In the genomic region with DNA sequence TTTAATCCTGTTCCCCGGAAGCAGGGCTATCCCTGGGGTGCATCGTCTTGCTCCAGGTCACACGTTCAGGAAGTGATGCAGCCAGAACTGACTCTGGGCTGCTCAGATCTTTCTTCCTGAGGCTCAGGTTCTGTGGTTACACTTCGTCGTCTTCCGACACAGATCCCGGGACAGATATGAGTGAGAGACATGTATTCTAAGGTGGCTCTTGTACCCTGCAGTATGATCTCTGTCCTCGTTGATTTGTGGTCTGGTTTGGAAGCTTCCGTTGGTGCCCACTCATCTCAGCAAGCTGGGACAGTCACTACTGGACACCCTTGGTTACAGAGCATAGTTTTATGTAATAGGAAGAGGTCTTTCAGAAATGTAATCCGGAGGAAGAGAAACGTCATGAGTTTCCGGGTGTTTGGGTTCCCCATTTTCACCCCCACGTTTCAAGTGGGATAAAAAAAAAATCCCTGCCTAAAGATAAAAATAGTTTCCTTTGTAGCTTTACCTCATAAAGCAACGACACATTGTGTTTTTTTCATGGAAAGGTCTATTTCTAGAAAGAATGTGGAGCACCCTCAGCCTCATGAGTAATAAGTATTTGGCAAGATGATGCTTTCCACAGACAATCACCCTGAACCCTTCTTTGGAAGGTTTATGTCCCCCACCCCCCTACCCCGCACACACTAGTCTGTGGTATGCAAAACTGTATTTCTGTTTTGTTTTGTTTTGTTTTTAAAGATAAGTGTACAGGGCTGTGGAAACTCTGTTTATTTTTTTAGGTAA, we compare ENCODE assay signal across 11 mouse cellular contexts. TPM values are rescaled to one million over a fixed set of nuclear protein-coding genes. Genes with fewer than 3 reads are reported as not detected.
DNase-seq lines count a peak whose midpoint lies in the region; ATAC-seq and TF ChIP-seq lines count a peak whose summit lies in the region.
"Had no signal": no experiment of that assay in that cellular context is flagged by ENCODE, and none has a peak within 500 bp of the region (broad histone marks: within the 10 kb centered on the region; RNA-seq: fewer than 3 reads in every experiment).

No protein-coding gene starts in this region.

- H3K4me2 ChIP-seq in kidney, embryonic 15.5 days, result peak overlapping the region; percentile 37
- H3K4me2 ChIP-seq in forebrain, postnatal 0 days (ENCODE audit: low read depth), result no peak overlapping the region
- H3K4me2 ChIP-seq: limb, embryonic 13.5 days; neural tube, embryonic 13.5 days had no signal

- no peak for TF ChIP-seq CTCF in forebrain, postnatal 0 days (IDR thresholded peaks at IDR 0.05; ENCODE audit: low read depth)

- H3K9ac ChIP-seq in kidney, embryonic 15.5 days, result no peak overlapping the region
- no peak overlapping the region for H3K9ac ChIP-seq in forebrain, postnatal 0 days
- H3K9ac ChIP-seq: limb, embryonic 13.5 days; neural tube, embryonic 13.5 days had no signal

- no peak for DNase-seq in kidney, adult 8-10 months
- DNase-seq in forebrain, embryonic 10.5 days (ENCODE audit: extremely low spot score, low spot score), result no peak
- DNase-seq in forebrain, postnatal 0 days, result no peak
- no peak for DNase-seq in layer of hippocampus, adult 9-11 months
- DNase-seq: cerebellum, postnatal 25 days had no signal

- peaks cover 21% of the 10 kb centered on the region for H3K4me1 ChIP-seq in kidney, embryonic 15.5 days
- H3K4me1 ChIP-seq in brown adipose tissue, adult 24 weeks (ENCODE audit: control insufficient read depth, insufficient read depth, insufficient read length, low read length), result peaks cover 11% of the 10 kb centered on the region
- peaks cover 4% of the 10 kb centered on the region; the same call in 1 of the 2 replicates for H3K4me1 ChIP-seq in forebrain, embryonic 10.5 days
- H3K4me1 ChIP-seq in forebrain, postnatal 0 days (ENCODE audit: insufficient read depth), result no peaks in the 10 kb centered on the region

- peak overlapping the region; percentile 3; the same call in 1 of the 2 replicates for H3K27ac ChIP-seq in kidney, embryonic 15.5 days
- peak overlapping the region; percentile 35 for H3K27ac ChIP-seq in brown adipose tissue, adult 24 weeks (replicated peaks; ENCODE audit: low read depth, low read length)
- H3K27ac ChIP-seq in forebrain, embryonic 10.5 days, result no peak overlapping the region
- H3K27ac ChIP-seq in forebrain, postnatal 0 days (ENCODE audit: low read depth, low read length), result no peak overlapping the region
- H3K27ac ChIP-seq: limb, embryonic 13.5 days; neural tube, embryonic 13.5 days had no signal

- no peaks in the 10 kb centered on the region for H3K36me3 ChIP-seq in kidney, embryonic 15.5 days
- H3K36me3 ChIP-seq in forebrain, embryonic 10.5 days (replicated peaks), result no peaks in the 10 kb centered on the region
- no peaks in the 10 kb centered on the region for H3K36me3 ChIP-seq in forebrain, postnatal 0 days (ENCODE audit: insufficient read depth)
- H3K36me3 ChIP-seq: limb, embryonic 13.5 days; neural tube, embryonic 13.5 days had no signal

- no peaks in the 10 kb centered on the region for H3K27me3 ChIP-seq in kidney, embryonic 15.5 days
- H3K27me3 ChIP-seq in forebrain, embryonic 10.5 days (ENCODE audit: poor library complexity, severe bottlenecking), result no peaks in the 10 kb centered on the region
- no peaks in the 10 kb centered on the region for H3K27me3 ChIP-seq in forebrain, postnatal 0 days (ENCODE audit: insufficient read depth, low read length)
- H3K27me3 ChIP-seq: neural tube, embryonic 13.5 days had no signal

- no peaks in the 10 kb centered on the region for H3K9me3 ChIP-seq in kidney, embryonic 15.5 days (replicated peaks)
- H3K9me3 ChIP-seq in forebrain, embryonic 10.5 days, result no peaks in the 10 kb centered on the region
- H3K9me3 ChIP-seq in forebrain, postnatal 0 days (ENCODE audit: low read length), result no peaks in the 10 kb centered on the region
- H3K9me3 ChIP-seq: limb, embryonic 13.5 days; neural tube, embryonic 13.5 days had no signal

- ATAC-seq in kidney, embryonic 15.5 days (replicated peaks; ENCODE audit: low FRiP score), result no peak
- peak; percentile 85 for ATAC-seq in CD4-positive, CD25-positive, alpha-beta regulatory T cell, adult 4 months
- ATAC-seq in megakaryocyte progenitor cell, adult 5-6 weeks (replicated peaks; ENCODE audit: poor library complexity), result peak; percentile 74
- ATAC-seq in forebrain, postnatal 0 days, result no peak

- H3K4me3 ChIP-seq in kidney, embryonic 15.5 days (replicated peaks), result 0 out of 2 replicates have a peak overlapping the region, but pooled peaks have one; percentile 2
- H3K4me3 ChIP-seq in brown adipose tissue, adult 24 weeks (ENCODE audit: insufficient read depth, low read depth, low read length), result peak overlapping the region; percentile 24
- H3K4me3 ChIP-seq in forebrain, embryonic 10.5 days, result no peak overlapping the region
- H3K4me3 ChIP-seq in forebrain, postnatal 0 days (ENCODE audit: low read depth, low read length), result no peak overlapping the region
- H3K4me3 ChIP-seq: limb, embryonic 13.5 days; neural tube, embryonic 13.5 days had no signal

- 38% methylated on average over 15 of the region's 15 CpGs for WGBS in kidney, embryonic 15.5 days
- WGBS in forebrain, embryonic 10.5 days, result 77% methylated on average over 15 of the region's 15 CpGs
- 71% methylated on average over 15 of the region's 15 CpGs for WGBS in forebrain, postnatal 0 days

RNA-seq across cellular contexts. Expression of a gene that starts 15.8 kb away (rescaled TPM):
- polyA plus RNA-seq in kidney, embryonic 15.5 days (2015; fragmentation: Nextera tagmentation; extraction: Ambion mirVana), result 7.2 and 10.1 TPM in 2 replicates
- not detected for polyA plus RNA-seq in CD4-positive, CD25-positive, alpha-beta regulatory T cell, adult 4 months (2017; shearing (Covaris generic))
- 23.0 and 28.5 TPM in 2 replicates for polyA plus RNA-seq in brown adipose tissue, adult 24 weeks (2012; ENCODE audit: insufficient read depth, insufficient read length, missing spikeins)
- 0.30 TPM in 1 of 2 replicates, not detected in the other for total RNA-seq in megakaryocyte progenitor cell, adult 5-6 weeks (2015)
- total RNA-seq in megakaryocyte progenitor cell, adult 5-6 weeks (2017), result 0.03 TPM in 1 of 2 replicates, not detected in the other
- 0.55 and 0.64 TPM in 2 replicates for polyA plus RNA-seq in forebrain, embryonic 10.5 days (2016; fragmentation: Nextera tagmentation; extraction: Ambion mirVana)
- 0.48 and 1.4 TPM in 2 replicates for total RNA-seq in forebrain, postnatal 0 days (2014; rRNA removed)
- polyA plus RNA-seq in forebrain, postnatal 0 days (2015; fragmentation: Nextera tagmentation; extraction: Ambion mirVana), result 0.40 and 0.52 TPM in 2 replicates

Comparison
In these comparisons a context has a peak if more than half of its experiments do, and no peak if none do; other contexts are left out.
1. ATAC-seq: peak in CD4-positive, CD25-positive, alpha-beta regulatory T cell, adult 4 months (single experiment) and megakaryocyte progenitor cell, adult 5-6 weeks (single experiment); none in kidney, embryonic 15.5 days (single experiment) and forebrain, postnatal 0 days (single experiment).
2. H3K27ac ChIP-seq: peak in kidney, embryonic 15.5 days (single experiment) and brown adipose tissue, adult 24 weeks (single experiment); none in forebrain, embryonic 10.5 days (single experiment) and forebrain, postnatal 0 days (single experiment).
3. H3K4me3 ChIP-seq: peak in kidney, embryonic 15.5 days (single experiment) and brown adipose tissue, adult 24 weeks (single experiment); none in forebrain, embryonic 10.5 days (single experiment) and forebrain, postnatal 0 days (single experiment).